Mouse (Mus musculus) C2C12 (cell line): ENCODE results near the gene Nrxn1.

ENCODE experiments used
- CEBPB ChIP-seq: IDR thresholded peaks from one replicate; pipeline ENCODE4 v1.6.1; 2011; ENCODE audit warnings: low read depth, mild to moderate bottlenecking, control low read depth, moderate library complexity
- CTCF ChIP-seq: IDR thresholded peaks from one replicate; pipeline ENCODE4 v1.5.1; 2011; ENCODE audit not compliant: control insufficient read depth, insufficient read depth, insufficient read length
- MAX ChIP-seq: IDR thresholded peaks from one replicate; pipeline ENCODE4 v1.6.1; 2011; ENCODE audit warnings: mild to moderate bottlenecking, control low read depth
- MYOG ChIP-seq: IDR thresholded peaks from one replicate; pipeline ENCODE4 v1.6.1; 2011; ENCODE audit not compliant: control insufficient read depth, insufficient read length; ENCODE audit errors: extremely low read depth
- USF1 ChIP-seq: IDR thresholded peaks from one replicate; pipeline ENCODE4 v1.6.1; 2011; ENCODE audit warnings: low read depth, mild to moderate bottlenecking, control low read depth, moderate library complexity

DNA sequence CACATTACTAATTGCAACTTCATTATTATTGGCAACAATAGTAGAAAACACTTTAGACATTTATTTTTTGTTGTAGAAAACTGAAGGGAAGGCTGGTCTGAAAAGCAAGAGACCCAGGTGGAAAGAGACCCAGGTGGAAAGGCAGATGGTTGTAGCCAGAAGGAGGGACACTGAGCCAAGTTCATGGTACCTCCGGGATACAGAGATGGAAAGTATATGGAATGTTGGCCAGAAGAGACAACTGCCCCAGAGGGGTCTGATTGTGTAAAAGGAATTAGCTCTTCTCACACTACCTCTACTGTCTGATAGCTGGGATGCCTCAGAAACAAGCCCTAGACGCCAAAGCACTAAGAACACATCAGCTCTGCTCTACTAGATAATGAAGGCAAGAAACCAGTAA is 179.6 kb downstream of the Nrxn1 start:
- no peak for TF ChIP-seq CTCF
- TF ChIP-seq MAX: no peak
- TF ChIP-seq MYOG: no peak
- TF ChIP-seq CEBPB: no peak
- TF ChIP-seq USF1: no peak
